Mouse (Mus musculus) layer of hippocampus, adult 2 months (tissue): ENCODE data around the gene Trim25. TPM values are rescaled to one million over a fixed set of nuclear protein-coding genes. Genes with fewer than 3 reads are reported as not detected.

Experiments used
- DNase-seq, 2 experiments: peaks; one replicate each; pipeline ENCODE4 v3.0.0; 2022; ENCODE audit warnings: low spot score in 2 of 2
- H3K27ac ChIP-seq: fragments of 200-600 bp; 2 replicates; pipeline ENCODE4 v1.8.1; 2022
- H3K4me3 ChIP-seq: fragments of 200-600 bp; 2 replicates; pipeline ENCODE4 v1.8.1; 2022; ENCODE audit warnings: mild to moderate bottlenecking
- CTCF ChIP-seq: fragments of 200-600 bp; conservative IDR thresholded peaks from 2 replicates; pipeline ENCODE4 v1.8.1; 2022; ENCODE audit warnings: antibody characterized with exemption, mild to moderate bottlenecking, moderate library complexity
- total RNA-seq, 2 experiments: library from RNA; stranded (reverse); gene quantifications; 2 replicates each; pipeline ENCODE4 v1.2.3; 2021

The Trim25 gene
- total RNA-seq, 2 experiments from 2014 or later: 4.8 to 4.9 TPM

GRCm38 (mm10) chr11:89064312-89064711 is 65.1 kb downstream of the Trim25 start:
- no peak overlapping the region for H3K4me3 ChIP-seq
- no peak for DNase-seq
- no peak overlapping the region for H3K27ac ChIP-seq
- no peak for TF ChIP-seq CTCF

DNA sequence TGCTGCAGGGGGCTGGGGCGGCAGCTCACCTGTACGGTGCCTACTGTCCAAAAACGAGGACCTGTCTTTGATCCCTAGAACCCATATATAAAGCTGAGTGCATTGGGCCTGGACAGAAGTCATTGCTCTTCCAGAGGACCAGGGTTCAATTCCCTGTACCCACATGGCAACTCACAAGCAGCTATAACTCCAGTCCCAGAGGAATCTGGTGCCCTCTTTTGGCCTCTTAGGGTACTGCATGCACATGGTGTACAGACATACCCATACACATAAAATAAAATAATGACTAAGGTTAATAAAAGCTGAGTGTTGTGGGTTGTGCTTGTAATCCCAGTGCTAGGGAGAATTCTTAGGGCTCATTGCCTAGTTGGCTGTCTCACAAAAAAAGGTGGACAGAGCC is 66.1 kb downstream of the Trim25 start:
- DNase-seq: no peak
- Histone ChIP-seq H3K27ac (no peak overlapping the region), H3K4me3 (no peak overlapping the region)
- TF ChIP-seq CTCF: peak; percentile 67

DNA sequence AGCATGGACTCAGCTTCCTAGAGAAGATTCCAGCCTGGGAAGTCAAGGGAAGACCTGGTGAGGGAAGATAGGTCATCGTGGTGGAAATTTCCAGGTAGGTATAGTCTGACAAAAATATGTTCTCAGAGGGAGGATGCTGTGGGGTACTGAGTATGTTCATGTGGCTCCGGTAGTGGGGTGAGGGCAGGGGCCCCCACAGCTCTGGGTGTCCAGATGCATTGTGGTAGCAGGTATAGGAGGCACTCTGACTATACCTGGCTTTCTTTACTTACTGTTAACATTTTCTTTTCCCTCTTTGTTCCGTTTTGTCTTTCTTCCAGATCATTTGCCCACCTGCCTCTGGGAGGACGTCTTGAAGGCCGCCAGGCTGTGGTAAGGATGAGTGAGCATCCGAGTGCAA is 67.0 kb downstream of the Trim25 start:
- no peak for DNase-seq
- TF ChIP-seq CTCF: no peak
- H3K4me3 ChIP-seq: no peak overlapping the region
- no peak overlapping the region for H3K27ac ChIP-seq

DNA sequence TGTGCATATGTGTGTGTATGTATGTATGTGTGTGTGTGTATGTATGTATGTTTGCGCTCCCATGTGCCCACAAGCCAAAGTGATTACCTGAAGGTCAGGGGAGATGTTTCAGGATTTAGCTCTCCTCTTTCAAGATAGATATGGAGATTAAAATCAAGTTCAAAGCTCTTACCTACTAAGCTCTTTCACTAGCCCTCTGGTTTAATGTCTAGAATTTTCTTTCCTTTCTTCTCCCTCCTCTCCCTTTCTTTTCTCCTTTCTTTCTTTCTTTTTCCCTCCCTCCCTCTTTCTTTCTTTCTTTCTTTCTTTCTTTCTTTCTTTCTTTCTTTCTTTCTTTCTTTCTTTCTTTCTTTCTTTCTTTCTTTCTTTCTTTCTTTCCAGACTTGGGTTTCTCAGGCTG is 67.6 kb downstream of the Trim25 start, which contains the start of gene Dgke:
Gene Dgke (minus strand): TSS at position 101 of the 400 bp plus-strand sequence.
- DNase-seq: no peak
- no peak for TF ChIP-seq CTCF
- no peak within 1 kb of the TSS for H3K27ac ChIP-seq

DNA sequence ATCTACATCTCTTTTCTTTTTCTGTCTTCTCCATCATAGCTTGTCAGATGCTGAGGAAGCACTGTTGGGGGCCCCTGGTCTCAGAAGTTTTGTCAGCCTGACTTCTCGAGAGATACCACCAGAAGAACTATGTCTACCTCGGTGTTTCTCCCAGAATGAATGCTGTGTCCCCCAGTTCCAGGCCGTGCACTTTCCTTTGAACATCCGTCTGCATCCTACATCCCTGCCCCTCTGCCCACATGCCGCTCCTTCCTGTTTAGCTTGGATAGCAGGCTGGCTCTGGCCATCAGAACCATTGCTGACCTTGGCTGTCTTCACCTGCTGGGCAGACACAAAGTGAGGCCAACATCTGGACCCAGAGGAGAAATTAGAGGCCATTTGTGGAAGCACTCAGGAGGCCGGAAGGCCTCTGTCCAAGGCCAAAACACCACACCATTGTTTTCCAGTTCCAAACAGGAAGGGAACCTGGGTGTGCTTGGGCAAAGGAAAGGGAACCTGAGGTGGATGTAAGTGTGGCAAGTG is 68.2 kb downstream of the Trim25 start:
- H3K27ac ChIP-seq: no peak overlapping the region
- no peak overlapping the region for H3K4me3 ChIP-seq
- no peak for DNase-seq
- TF ChIP-seq CTCF: no peak

More for the DNA sequence above, 67.6 kb downstream of the Trim25 start, which contains the start of gene Dgke:
- no peak within 1 kb of the TSS for H3K4me3 ChIP-seq

DNA sequence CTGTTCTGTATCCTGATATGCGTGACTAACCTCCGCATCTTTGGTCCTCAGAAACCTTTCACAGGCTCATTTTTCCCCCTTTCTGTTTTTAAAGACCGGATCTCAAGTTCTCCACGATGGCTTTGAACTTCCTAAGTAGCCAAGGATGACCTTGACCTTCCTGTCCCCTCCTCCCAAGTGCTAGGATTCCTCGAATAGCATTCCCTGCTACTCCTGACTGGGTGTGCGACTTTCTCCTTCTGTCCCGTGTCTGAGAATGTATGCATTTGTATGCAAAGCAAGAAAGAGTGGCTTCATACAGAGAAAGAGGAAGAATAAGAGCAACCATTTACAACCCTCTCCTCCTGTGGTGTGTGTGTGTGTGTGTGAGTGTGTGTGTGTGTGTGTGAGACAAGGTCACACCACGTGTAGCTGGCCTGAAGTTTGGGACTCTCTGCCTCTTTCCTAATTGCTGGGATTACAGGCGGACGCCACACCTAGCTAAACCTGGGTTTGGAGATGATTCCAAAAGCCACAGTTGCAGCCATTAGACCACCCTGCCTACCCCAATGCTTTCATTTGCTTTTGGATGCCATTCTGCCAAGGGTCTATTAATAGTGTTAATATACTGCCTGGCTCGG is 68.8 kb downstream of the Trim25 start:
- TF ChIP-seq CTCF: no peak
- H3K4me3 ChIP-seq: no peak overlapping the region
- no peak for DNase-seq
- H3K27ac ChIP-seq: no peak overlapping the region

DNA sequence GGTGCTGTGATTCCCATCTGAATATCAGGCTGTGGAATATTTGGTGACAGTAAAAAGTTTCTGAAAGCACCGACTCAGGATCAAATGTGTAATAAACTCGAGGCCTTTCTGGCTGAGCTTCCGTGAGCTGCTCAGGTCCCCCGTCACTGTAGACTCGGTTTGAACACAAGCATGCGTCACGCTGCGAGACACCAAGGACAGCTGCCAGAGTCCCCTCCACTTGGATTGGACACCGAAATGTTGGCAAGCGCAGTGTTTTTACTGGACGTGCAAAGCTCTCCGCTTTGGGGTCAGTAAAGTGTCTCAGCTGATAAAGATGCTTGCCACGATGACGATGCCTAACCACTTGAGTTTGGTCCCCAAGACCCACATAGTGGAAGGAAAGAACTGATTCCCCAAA is 69.5 kb downstream of the Trim25 start:
- TF ChIP-seq CTCF: no peak
- DNase-seq: no peak
- Histone ChIP-seq H3K27ac (no peak overlapping the region), H3K4me3 (no peak overlapping the region)

DNA sequence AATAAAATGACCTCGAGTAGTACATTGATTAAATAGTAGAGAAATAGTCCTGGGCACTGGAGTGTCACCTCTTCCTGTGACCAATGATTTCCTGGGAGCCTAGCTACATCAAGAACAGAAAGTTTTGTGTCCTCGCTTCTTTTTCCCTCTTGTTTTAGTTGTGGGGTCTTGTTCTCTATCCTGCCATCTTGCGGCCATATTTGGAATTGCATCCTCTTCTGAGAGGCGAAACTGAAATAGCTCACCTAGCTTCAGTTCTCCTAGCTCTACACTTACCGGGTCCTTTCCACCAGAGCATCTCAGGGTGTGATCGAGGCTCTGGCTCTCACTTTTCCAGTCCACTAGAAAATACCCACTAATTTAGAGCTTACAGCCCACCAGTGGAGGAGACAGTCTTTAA is 70.1 kb downstream of the Trim25 start:
- DNase-seq: peak; percentile 23 to 67
- TF ChIP-seq CTCF: peak; percentile 96
- no peak overlapping the region for H3K27ac ChIP-seq
- no peak overlapping the region for H3K4me3 ChIP-seq

Other genes with a start within 250 kb of the Trim25 start
- gene Akap1, start 134.8 kb upstream of the Trim25 start, total RNA-seq: 10 to 100 TPM; 38.9 to 40.3 TPM
- gene Scpep1, start 43.9 kb upstream of the Trim25 start, total RNA-seq: 10 to 100 TPM; 13.2 to 13.9 TPM
- not detected for gene Elobl, start 32.4 kb upstream of the Trim25 start, total RNA-seq
- 10 to 100 TPM; 20.9 to 21.7 TPM for gene Coil, start 29.1 kb upstream of the Trim25 start, total RNA-seq
- 10 to 100 TPM; 49.5 to 49.7 TPM for gene Dgke, start 67.5 kb downstream of the Trim25 start, total RNA-seq
- not detected for gene Gm525, start 74.5 kb downstream of the Trim25 start, total RNA-seq